Mouse (Mus musculus) ovary, adult 10 weeks (tissue): ENCODE data around the gene Egr2. TPM values are rescaled to one million over a fixed set of nuclear protein-coding genes. Genes with fewer than 3 reads are reported as not detected.

Experiments used
- polyA plus RNA-seq: library from polyadenylated mRNA; stranded (reverse); fragments of 350-450 nt; fragmentation: Illumina TruSeq; extraction: RNeasy Lipid Tissue Mini Kit (QIAGEN cat#74804); gene quantifications from one replicate; pipeline ENCODE4 v1.2.3, GENCODE M21; 2014

Egr2 gene
- 3.3 TPM for polyA plus RNA-seq

GRCm38 (mm10) chr10:67535256-67535655 lies at the start of gene Egr2:
Gene Egr2, plus strand, starts transcription at chr10:67535475.

DNA sequence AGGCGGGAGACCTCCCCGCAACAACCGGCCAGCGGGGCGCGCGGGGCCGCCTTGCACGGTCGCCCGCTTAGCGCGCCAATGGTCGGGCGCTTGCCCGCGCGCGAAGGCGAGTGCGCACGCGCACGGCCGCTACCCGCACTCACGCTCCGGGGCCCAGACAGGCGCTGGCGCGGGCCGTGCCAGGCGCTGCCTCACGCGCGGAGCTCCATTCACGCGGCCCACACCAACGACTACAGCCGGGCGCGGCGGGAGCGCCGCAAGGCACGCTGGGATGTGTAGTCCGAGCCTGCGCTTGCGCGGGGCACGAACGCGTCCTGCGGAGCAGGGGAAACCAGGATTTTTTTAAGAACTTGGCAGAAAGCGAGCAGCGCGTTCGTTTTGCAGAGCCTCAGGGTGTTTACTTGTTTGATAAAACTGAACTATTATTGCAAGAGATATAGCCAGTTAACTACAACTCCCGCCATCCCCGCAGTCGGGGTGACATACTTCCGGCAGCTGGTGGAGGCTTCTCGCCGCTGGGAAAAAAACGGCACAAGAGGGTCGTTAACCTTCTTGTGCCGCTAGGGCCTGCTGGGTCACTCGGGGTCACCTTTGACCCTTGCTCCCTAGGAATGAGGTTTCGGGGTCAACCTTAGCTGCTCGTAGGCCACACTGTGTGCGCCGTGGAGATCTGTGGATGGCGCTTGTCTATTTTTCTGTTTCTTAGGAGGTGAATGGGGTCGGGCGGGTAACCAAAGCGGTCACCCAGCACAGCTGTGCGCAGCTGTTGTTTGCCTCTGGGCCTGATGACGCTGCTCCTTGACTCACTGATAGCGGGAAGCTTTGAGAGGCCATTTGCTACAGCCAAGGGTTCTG lies 13.8 kb downstream of the Egr2 start, which contains the start of gene Ado:
Ado (minus strand) TSS at position 79 of the 855 bp plus-strand sequence.

Other genes starting within 250 kb of the Egr2 start
- 56.4 TPM for gene Ado, start 13.5 kb downstream of the Egr2 start, polyA plus RNA-seq